13 mouse cellular contexts compared by ENCODE assay signal in the genomic region with DNA sequence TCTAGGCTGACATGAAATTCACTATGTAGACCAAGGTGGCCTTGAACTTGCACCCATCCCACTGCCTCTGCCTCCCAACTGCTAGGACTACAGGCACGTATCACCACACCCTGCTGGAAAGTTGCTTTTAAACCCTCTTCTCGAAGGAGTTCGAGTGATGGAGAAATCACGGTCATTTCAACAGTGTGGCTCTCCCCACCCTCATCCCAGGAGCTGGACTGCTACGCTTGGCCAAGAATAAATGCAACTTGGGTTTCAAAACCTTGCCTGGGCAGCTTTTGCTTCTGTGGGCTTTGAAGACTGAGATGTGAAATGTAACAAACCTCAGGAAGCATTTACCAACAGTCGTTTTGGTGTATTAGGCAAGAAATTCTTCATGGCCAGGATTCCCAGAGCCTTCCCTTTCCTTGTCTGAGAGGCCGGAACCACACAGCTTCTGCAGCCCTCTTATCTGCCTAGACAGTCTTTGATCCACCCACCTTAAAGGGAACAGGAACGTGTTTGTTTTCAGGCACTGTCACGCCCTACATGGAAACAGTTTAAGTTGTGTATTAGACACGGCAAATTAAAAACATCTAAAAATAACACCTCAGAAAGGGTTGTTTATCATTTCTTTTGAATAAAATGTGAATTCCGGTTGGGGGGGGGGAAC.
DNase-seq lines count a peak whose midpoint lies in the region; ATAC-seq lines count a peak whose summit lies in the region.
"Had no signal": no experiment of that assay in that cellular context is flagged by ENCODE, and none has a peak within 500 bp of the region (broad histone marks: within the 10 kb centered on the region; RNA-seq: fewer than 3 reads in every experiment).

No protein-coding gene starts in this region.

- no peaks in the 10 kb centered on the region for H3K9me3 ChIP-seq in liver, embryonic 12.5 days (replicated peaks)
- H3K9me3 ChIP-seq: hindbrain, embryonic 13.5 days; kidney, embryonic 15.5 days; limb, embryonic 12.5 days had no signal

- DNase-seq in adrenal gland, adult 2 months: peak; percentile 34
- DNase-seq in adrenal gland, adult 18-20 months (ENCODE audit: low spot score in 2 of 2): no peak
- DNase-seq in lung, postnatal 36 days: peak; percentile 12
- no peak for DNase-seq in lung, adult 18-20 months
- DNase-seq in thymus, postnatal 25 days: no peak
- no peak for DNase-seq in frontal cortex, postnatal 25 days (ENCODE audit: low spot score in 2 of 2)
- DNase-seq in heart, postnatal 4 days: no peak
- DNase-seq: spleen, adult 18-20 months had no signal

- peak overlapping the region; percentile 78 for H3K27ac ChIP-seq in liver, embryonic 12.5 days
- H3K27ac ChIP-seq: hindbrain, embryonic 13.5 days; kidney, embryonic 15.5 days; limb, embryonic 12.5 days had no signal

- H3K27me3 ChIP-seq in liver, embryonic 12.5 days (replicated peaks): 0 out of 2 replicates have a peak, but pooled peaks cover 4% of the 10 kb centered on the region
- H3K27me3 ChIP-seq: hindbrain, embryonic 13.5 days; kidney, embryonic 15.5 days; limb, embryonic 12.5 days had no signal

- H3K9ac ChIP-seq in liver, embryonic 12.5 days: peak overlapping the region; percentile 49; the same call in 1 of the 2 replicates
- H3K9ac ChIP-seq: hindbrain, embryonic 13.5 days; kidney, embryonic 15.5 days; limb, embryonic 12.5 days had no signal

- H3K4me2 ChIP-seq in liver, embryonic 12.5 days: peak overlapping the region; percentile 42
- H3K4me2 ChIP-seq: hindbrain, embryonic 13.5 days; kidney, embryonic 15.5 days; limb, embryonic 12.5 days had no signal

- 55% methylated on average over 11 of the region's 11 CpGs for WGBS in liver, embryonic 12.5 days (ENCODE audit: insufficient replicate concordance)

- H3K4me1 ChIP-seq in liver, embryonic 12.5 days: peaks cover 18% of the 10 kb centered on the region
- H3K4me1 ChIP-seq: kidney, embryonic 15.5 days; limb, embryonic 12.5 days had no signal

- no peaks in the 10 kb centered on the region for H3K36me3 ChIP-seq in liver, embryonic 12.5 days
- H3K36me3 ChIP-seq: hindbrain, embryonic 13.5 days; kidney, embryonic 15.5 days; limb, embryonic 12.5 days had no signal

- no peak overlapping the region for H3K4me3 ChIP-seq in liver, embryonic 12.5 days
- H3K4me3 ChIP-seq: hindbrain, embryonic 13.5 days; kidney, embryonic 15.5 days; limb, embryonic 12.5 days had no signal

- peak; percentile 99 for ATAC-seq in liver, embryonic 12.5 days
- ATAC-seq: midbrain, embryonic 16.5 days had no signal

Comparison
In these comparisons a context has a peak if more than half of its experiments do, and no peak if none do; other contexts are left out.
1. DNase-seq: peak in adrenal gland, adult 2 months (single experiment) and lung, postnatal 36 days (single experiment); none in adrenal gland, adult 18-20 months (0 of 2), lung, adult 18-20 months (0 of 2), thymus, postnatal 25 days (single experiment), frontal cortex, postnatal 25 days (0 of 2) and heart, postnatal 4 days (single experiment).